Mouse (Mus musculus): Measurements from ENCODE around the gene Mknk1. TPM values are rescaled to one million over a fixed set of nuclear protein-coding genes. Genes with fewer than 3 reads are reported as not detected.
A peak's percentile ranks its signal among the peaks of the same experiment; 100 is the strongest.

Mknk1 gene
- polyA plus RNA-seq, 1 experiment from 2014 or later, result 23.0 TPM

GRCm38 (mm10) chr4:115827066-115827465 lies 11.9 kb upstream of the Mknk1 start:
- H3K36me3 ChIP-seq, result no peaks in the 10 kb centered on the region
- no peaks in the 10 kb centered on the region for H3K9me3 ChIP-seq
- 78% methylated on average over 3 of the region's 3 CpGs for WGBS
- no peak overlapping the region for H3K9ac ChIP-seq
- H3K4me1 ChIP-seq (replicated peaks), result peaks cover 17% of the 10 kb centered on the region
- ATAC-seq (ENCODE audit: low FRiP score, low read depth), result no peak
- H3K4me2 ChIP-seq, result peak overlapping the region; percentile 79
- no peak overlapping the region for H3K27ac ChIP-seq (replicated peaks)
- H3K4me3 ChIP-seq, result peak overlapping the region; percentile 94; the same call in 1 of the 2 replicates
- no peaks in the 10 kb centered on the region for H3K27me3 ChIP-seq

- Histone ChIP-seq H3K27ac (replicated peaks) (peak overlapping the region; percentile 83; the same call in 1 of the 2 replicates), H3K27me3 (no peaks in the 10 kb centered on the region), H3K9me3 (no peaks in the 10 kb centered on the region), H3K4me3 (peak overlapping the region; percentile 94), H3K36me3 (no peaks in the 10 kb centered on the region), H3K4me1 (replicated peaks) (peaks cover 17% of the 10 kb centered on the region), H3K9ac (peak overlapping the region; percentile 77), H3K4me2 (peak overlapping the region; percentile 79)
- WGBS, result 1% methylated on average over 4 of the region's 4 CpGs
- ATAC-seq (ENCODE audit: low FRiP score, low read depth), result peak; percentile 23
These were observed 11.5 kb upstream of the Mknk1 start for GRCm38 (mm10) chr4:115827535-115827887.

GRCm38 (mm10) chr4:115827888-115828571 lies 11.0 kb upstream of the Mknk1 start, which contains the start of gene Mob3c:
Mob3c (plus strand) TSS chr4:115828092.
- Histone ChIP-seq H3K4me1 (replicated peaks) (peaks cover 17% of the 10 kb centered on the region), H3K4me2 (peak within 1 kb of the TSS; percentile 79), H3K4me3 (peak within 1 kb of the TSS; percentile 94), H3K27me3 (no peaks in the 10 kb centered on the region), H3K9ac (peak within 1 kb of the TSS; percentile 77), H3K36me3 (no peaks in the 10 kb centered on the region), H3K27ac (replicated peaks) (peak within 1 kb of the TSS; percentile 83), H3K9me3 (no peaks in the 10 kb centered on the region)
- peak; percentile 84 for ATAC-seq (ENCODE audit: low FRiP score, low read depth)
- under 1% methylated on average over 56 of the region's 57 CpGs for WGBS

GRCm38 (mm10) chr4:115828572-115828902 lies 10.5 kb upstream of the Mknk1 start:
- H3K4me1 ChIP-seq (replicated peaks), result peaks cover 17% of the 10 kb centered on the region
- peak overlapping the region; percentile 77 for H3K9ac ChIP-seq
- H3K9me3 ChIP-seq, result no peaks in the 10 kb centered on the region
- H3K27ac ChIP-seq (replicated peaks), result peak overlapping the region; percentile 83; the same call in 1 of the 2 replicates
- H3K4me3 ChIP-seq, result peak overlapping the region; percentile 94
- peak overlapping the region; percentile 79 for H3K4me2 ChIP-seq
- WGBS, result 7% methylated on average over 8 of the region's 8 CpGs
- peak; percentile 21 for ATAC-seq (ENCODE audit: low FRiP score, low read depth)
- no peaks in the 10 kb centered on the region for H3K27me3 ChIP-seq
- no peaks in the 10 kb centered on the region for H3K36me3 ChIP-seq

GRCm38 (mm10) chr4:115830491-115830890 lies 8.5 kb upstream of the Mknk1 start:
- H3K4me1 ChIP-seq (replicated peaks), result peaks cover 17% of the 10 kb centered on the region
- WGBS, result 82% methylated on average over 5 of the region's 5 CpGs
- no peak overlapping the region for H3K4me2 ChIP-seq
- no peak for ATAC-seq (ENCODE audit: low FRiP score, low read depth)
- no peaks in the 10 kb centered on the region for H3K9me3 ChIP-seq
- no peaks in the 10 kb centered on the region for H3K36me3 ChIP-seq
- no peak overlapping the region for H3K9ac ChIP-seq
- H3K27me3 ChIP-seq, result no peaks in the 10 kb centered on the region
- H3K4me3 ChIP-seq, result no peak overlapping the region
- no peak overlapping the region for H3K27ac ChIP-seq (replicated peaks)

GRCm38 (mm10) chr4:115831221-115831620 lies 7.8 kb upstream of the Mknk1 start:
- 96% methylated on average over 22 of the region's 22 CpGs for WGBS
- H3K36me3 ChIP-seq, result no peaks in the 10 kb centered on the region
- ATAC-seq (ENCODE audit: low FRiP score, low read depth), result no peak
- H3K9ac ChIP-seq, result no peak overlapping the region
- H3K4me3 ChIP-seq, result no peak overlapping the region
- H3K4me1 ChIP-seq (replicated peaks), result peaks cover 17% of the 10 kb centered on the region
- H3K9me3 ChIP-seq, result no peaks in the 10 kb centered on the region
- H3K27ac ChIP-seq (replicated peaks), result no peak overlapping the region
- H3K27me3 ChIP-seq, result no peaks in the 10 kb centered on the region
- H3K4me2 ChIP-seq, result no peak overlapping the region

- Histone ChIP-seq H3K9me3 (no peaks in the 10 kb centered on the region), H3K4me2 (no peak overlapping the region), H3K9ac (no peak overlapping the region), H3K27ac (replicated peaks) (no peak overlapping the region), H3K4me1 (replicated peaks) (peaks cover 15% of the 10 kb centered on the region), H3K4me3 (no peak overlapping the region), H3K27me3 (no peaks in the 10 kb centered on the region), H3K36me3 (no peaks in the 10 kb centered on the region)
- 60% methylated on average over 2 of the region's 2 CpGs for WGBS
- no peak for ATAC-seq (ENCODE audit: low FRiP score, low read depth)
These were observed 7.0 kb upstream of the Mknk1 start for GRCm38 (mm10) chr4:115832040-115832439.

GRCm38 (mm10) chr4:115835576-115835975 lies 3.4 kb upstream of the Mknk1 start:
- Histone ChIP-seq H3K4me3 (no peak overlapping the region), H3K9ac (no peak overlapping the region), H3K4me1 (replicated peaks) (peaks cover 14% of the 10 kb centered on the region), H3K36me3 (no peaks in the 10 kb centered on the region), H3K9me3 (no peaks in the 10 kb centered on the region), H3K4me2 (no peak overlapping the region), H3K27me3 (no peaks in the 10 kb centered on the region), H3K27ac (replicated peaks) (no peak overlapping the region)
- no peak for ATAC-seq (ENCODE audit: low FRiP score, low read depth)
- 77% methylated on average over 2 of the region's 2 CpGs for WGBS

- Histone ChIP-seq H3K27me3 (no peaks in the 10 kb centered on the region), H3K36me3 (no peaks in the 10 kb centered on the region), H3K4me3 (no peak overlapping the region), H3K9ac (no peak overlapping the region), H3K27ac (replicated peaks) (no peak overlapping the region), H3K4me1 (replicated peaks) (peaks cover 14% of the 10 kb centered on the region), H3K4me2 (peak overlapping the region; percentile 64; the same call in 1 of the 2 replicates), H3K9me3 (no peaks in the 10 kb centered on the region)
- WGBS, result 68% methylated on average over 4 of the region's 4 CpGs
- ATAC-seq (ENCODE audit: low FRiP score, low read depth), result no peak
These were observed 802 bp upstream of the Mknk1 start for GRCm38 (mm10) chr4:115838196-115838595.

- H3K4me1 ChIP-seq (replicated peaks), result peaks cover 14% of the 10 kb centered on the region
- H3K9ac ChIP-seq, result no peak overlapping the region
- H3K4me2 ChIP-seq, result peak overlapping the region; percentile 64
- no peaks in the 10 kb centered on the region for H3K36me3 ChIP-seq
- peak overlapping the region; percentile 64; the same call in 1 of the 2 replicates for H3K4me3 ChIP-seq
- 60% methylated on average over 4 of the region's 4 CpGs for WGBS
- no peak overlapping the region for H3K27ac ChIP-seq (replicated peaks)
- no peaks in the 10 kb centered on the region for H3K27me3 ChIP-seq
- ATAC-seq (ENCODE audit: low FRiP score, low read depth), result no peak
- H3K9me3 ChIP-seq, result no peaks in the 10 kb centered on the region
These were observed 958 bp downstream of the Mknk1 start for GRCm38 (mm10) chr4:115839956-115840355.

- H3K36me3 ChIP-seq, result no peaks in the 10 kb centered on the region
- no peaks in the 10 kb centered on the region for H3K27me3 ChIP-seq
- H3K9ac ChIP-seq, result no peak overlapping the region
- no peak overlapping the region for H3K27ac ChIP-seq (replicated peaks)
- 88% methylated on average over 4 of the region's 4 CpGs for WGBS
- H3K9me3 ChIP-seq, result no peaks in the 10 kb centered on the region
- H3K4me2 ChIP-seq, result no peak overlapping the region
- no peak for ATAC-seq (ENCODE audit: low FRiP score, low read depth)
- peaks cover 14% of the 10 kb centered on the region for H3K4me1 ChIP-seq (replicated peaks)
- no peak overlapping the region for H3K4me3 ChIP-seq
These were observed 1.8 kb downstream of the Mknk1 start for GRCm38 (mm10) chr4:115840842-115841241.

- Histone ChIP-seq H3K4me3 (no peak overlapping the region), H3K9ac (no peak overlapping the region), H3K27ac (replicated peaks) (no peak overlapping the region), H3K4me2 (no peak overlapping the region), H3K4me1 (replicated peaks) (no peaks in the 10 kb centered on the region), H3K36me3 (no peaks in the 10 kb centered on the region), H3K27me3 (no peaks in the 10 kb centered on the region), H3K9me3 (no peaks in the 10 kb centered on the region)
- no peak for ATAC-seq (ENCODE audit: low FRiP score, low read depth)
- WGBS, result 58% methylated on average over 2 of the region's 2 CpGs
These were observed 7.7 kb downstream of the Mknk1 start for GRCm38 (mm10) chr4:115846656-115847055.

- Histone ChIP-seq H3K27me3 (no peaks in the 10 kb centered on the region), H3K27ac (replicated peaks) (no peak overlapping the region), H3K9ac (no peak overlapping the region), H3K4me2 (no peak overlapping the region), H3K9me3 (no peaks in the 10 kb centered on the region), H3K36me3 (no peaks in the 10 kb centered on the region), H3K4me3 (no peak overlapping the region), H3K4me1 (replicated peaks) (no peaks in the 10 kb centered on the region)
- WGBS, result 60% methylated on average over 5 of the region's 5 CpGs
- ATAC-seq (ENCODE audit: low FRiP score, low read depth), result no peak
These were observed 8.4 kb downstream of the Mknk1 start for GRCm38 (mm10) chr4:115847377-115847776.

All from hindbrain, embryonic 15.5 days (tissue).